Mouse (Mus musculus): ENCODE results near the gene Cldn34b2. TPM values are rescaled to one million over a fixed set of nuclear protein-coding genes. Genes with fewer than 3 reads are reported as not detected.
"Not testable (repeated sequence)": the region's sequence is repeated elsewhere in the genome, so short reads cannot be mapped to it uniquely, and the experiment has no call there.

Gene Cldn34b2
- polyA plus RNA-seq, 2 experiments, result not detected

DNA sequence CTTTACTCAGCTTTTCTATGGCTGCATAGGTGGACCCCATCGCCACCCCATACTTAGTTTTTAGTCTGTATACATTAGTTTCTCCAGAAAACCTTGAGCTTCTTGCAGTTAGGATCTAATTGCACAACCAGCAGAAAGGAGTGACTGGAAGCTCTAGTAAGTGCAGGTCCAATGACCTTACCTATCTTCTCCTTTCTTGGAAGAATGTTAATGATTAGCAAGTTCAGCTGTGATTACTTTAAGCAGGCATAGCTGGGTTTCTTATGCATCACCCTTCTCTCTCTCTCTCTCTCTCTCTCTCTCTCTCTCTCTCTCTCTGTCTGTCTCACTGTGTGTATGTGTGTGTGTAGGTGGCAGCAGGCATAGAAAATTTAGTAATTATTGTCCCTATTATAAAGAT, 23.7 kb upstream of the Cldn34b2 start:
- Histone ChIP-seq H3K36me3 (replicated peaks; ENCODE audit: control insufficient read depth, insufficient read depth, low read depth) (no peaks in the 10 kb centered on the region), H3K27ac (no peak overlapping the region), H3K4me3 (ENCODE audit: insufficient read depth in 1 of 2, low read depth in 2 of 2, low read length in 2 of 2) (no peak overlapping the region), H3K4me2 (ENCODE audit: low read depth) (no peak overlapping the region), H3K4me1 (replicated peaks; ENCODE audit: control insufficient read depth in 2 of 2, insufficient read depth in 2 of 2, low read length in 1 of 2) (no peaks in the 10 kb centered on the region), H3K9ac (replicated peaks) (no peak overlapping the region), H3K27me3 (ENCODE audit: control insufficient read depth, insufficient read depth, low read length) (no peaks in the 10 kb centered on the region), H3K9me3 (ENCODE audit: control insufficient read depth, low read length) (no peaks in the 10 kb centered on the region)
- TF ChIP-seq CTCF (IDR thresholded peaks at IDR 0.05; ENCODE audit: low read depth) (no peak), EP300 (IDR thresholded peaks at IDR 0.05; ENCODE audit: low read depth) (no peak)
- no peak for DNase-seq (ENCODE audit: low read depth in 3 of 3, low spot score in 3 of 3)
- ATAC-seq (ENCODE audit: insufficient read depth), result no peak
- 61% methylated on average over 1 of the region's 1 CpGs for WGBS (ENCODE audit: insufficient replicate concordance)

GRCm38 (mm10) chrX:155144718-155145117, 16.5 kb upstream of the Cldn34b2 start:
- ATAC-seq (ENCODE audit: insufficient read depth) (no peak), DNase-seq (ENCODE audit: low read depth in 3 of 3, low spot score in 3 of 3) (peak; percentile 0 to 3 (median 1))
- WGBS (ENCODE audit: insufficient replicate concordance), result 7% methylated on average over 3 of the region's 3 CpGs
- H3K4me2 ChIP-seq (ENCODE audit: low read depth), result no peak overlapping the region
- H3K36me3 ChIP-seq (replicated peaks; ENCODE audit: control insufficient read depth, insufficient read depth, low read depth), result no peaks in the 10 kb centered on the region
- H3K4me3 ChIP-seq (ENCODE audit: insufficient read depth in 1 of 2, low read depth in 2 of 2, low read length in 2 of 2), result no peak overlapping the region
- no peak overlapping the region for H3K9ac ChIP-seq (replicated peaks)
- H3K9me3 ChIP-seq (ENCODE audit: control insufficient read depth, low read length), result no peaks in the 10 kb centered on the region
- H3K4me1 ChIP-seq (replicated peaks; ENCODE audit: control insufficient read depth in 2 of 2, insufficient read depth in 2 of 2, low read length in 1 of 2), result no peaks in the 10 kb centered on the region
- no peaks in the 10 kb centered on the region for H3K27me3 ChIP-seq (ENCODE audit: control insufficient read depth, insufficient read depth, low read length)
- TF ChIP-seq CTCF (IDR thresholded peaks at IDR 0.05; ENCODE audit: low read depth), result peak; percentile 43
- TF ChIP-seq EP300 (IDR thresholded peaks at IDR 0.05; ENCODE audit: low read depth), result no peak
- no peak overlapping the region for H3K27ac ChIP-seq

GRCm38 (mm10) chrX:155098024-155098423, 30.2 kb downstream of the Cldn34b2 start:
- H3K27ac ChIP-seq, result no peak overlapping the region
- no peak for ATAC-seq (ENCODE audit: insufficient read depth)
- H3K9ac ChIP-seq (replicated peaks), result no peak overlapping the region
- no peak for DNase-seq (ENCODE audit: low read depth in 3 of 3, low spot score in 3 of 3)
- TF ChIP-seq EP300 (IDR thresholded peaks at IDR 0.05; ENCODE audit: low read depth) (no peak), CTCF (IDR thresholded peaks at IDR 0.05; ENCODE audit: low read depth) (no peak)
- H3K4me2 ChIP-seq (ENCODE audit: low read depth), result no peak overlapping the region
- no peak overlapping the region for H3K4me3 ChIP-seq (ENCODE audit: insufficient read depth in 1 of 2, low read depth in 2 of 2, low read length in 2 of 2)
- no peaks in the 10 kb centered on the region for H3K27me3 ChIP-seq (ENCODE audit: control insufficient read depth, insufficient read depth, low read length)
- H3K4me1 ChIP-seq (replicated peaks; ENCODE audit: control insufficient read depth in 2 of 2, insufficient read depth in 2 of 2, low read length in 1 of 2), result no peaks in the 10 kb centered on the region
- no peaks in the 10 kb centered on the region for H3K36me3 ChIP-seq (replicated peaks; ENCODE audit: control insufficient read depth, insufficient read depth, low read depth)
- no peaks in the 10 kb centered on the region for H3K9me3 ChIP-seq (ENCODE audit: control insufficient read depth, low read length)

DNA sequence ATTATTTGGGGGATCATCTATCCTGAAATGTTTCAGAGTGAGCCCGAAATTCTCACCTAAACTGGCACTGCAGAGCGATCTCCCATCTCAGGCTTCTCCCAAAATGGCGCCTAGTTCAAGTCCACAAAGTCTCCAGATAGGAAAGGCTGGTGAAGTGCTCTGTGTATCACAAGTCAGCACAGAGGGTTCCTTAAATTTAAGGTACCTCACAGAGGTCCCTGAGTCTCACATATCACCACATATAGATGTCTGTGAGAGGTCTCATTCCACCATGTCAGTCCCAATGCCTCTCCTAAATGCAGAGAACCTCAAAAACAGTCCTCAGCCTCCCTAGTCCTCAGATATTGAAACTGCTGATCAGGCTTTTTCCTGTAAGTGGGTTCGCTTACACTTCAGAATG, 34.6 kb downstream of the Cldn34b2 start, which contains the start of gene Magea2:
Magea2 (minus strand) TSS at position 101 of the 400 bp plus-strand sequence.
- not testable (repeated sequence) for H3K36me3 ChIP-seq (replicated peaks; ENCODE audit: control insufficient read depth, insufficient read depth, low read depth); H3K9me3 ChIP-seq (ENCODE audit: control insufficient read depth, low read length); ATAC-seq (ENCODE audit: insufficient read depth); H3K9ac ChIP-seq (replicated peaks); H3K4me3 ChIP-seq (ENCODE audit: insufficient read depth in 1 of 2, low read depth in 2 of 2, low read length in 2 of 2); H3K4me2 ChIP-seq (ENCODE audit: low read depth); H3K4me1 ChIP-seq (replicated peaks; ENCODE audit: control insufficient read depth in 2 of 2, insufficient read depth in 2 of 2, low read length in 1 of 2); H3K27ac ChIP-seq; DNase-seq (ENCODE audit: low read depth in 3 of 3, low spot score in 3 of 3); H3K27me3 ChIP-seq (ENCODE audit: control insufficient read depth, insufficient read depth, low read length)
- WGBS (ENCODE audit: insufficient replicate concordance), result 57% methylated on average over 3 of the region's 4 CpGs

DNA sequence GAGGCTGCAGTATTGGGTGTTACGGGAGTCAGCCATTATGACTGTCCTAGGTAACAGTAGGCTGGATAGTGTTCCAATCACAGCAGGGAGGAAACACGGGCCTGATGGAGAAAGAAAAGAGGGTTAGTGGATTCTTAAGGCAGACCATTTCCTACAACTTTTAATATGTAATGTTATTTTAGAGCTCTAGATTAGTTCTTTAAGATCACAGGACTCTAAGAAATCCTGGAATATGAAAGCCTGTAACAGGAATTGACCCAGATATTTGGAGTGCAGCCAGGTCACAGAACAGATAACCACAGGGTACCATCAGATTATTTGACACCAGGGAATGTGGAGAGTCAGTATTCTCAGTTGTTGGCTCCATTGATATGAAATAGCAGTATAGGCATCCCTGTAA, 38.5 kb downstream of the Cldn34b2 start, which contains the start of gene Magea1:
Magea1 (minus strand) TSS at position 101 of the 400 bp plus-strand sequence.
- not testable (repeated sequence) for H3K27me3 ChIP-seq (ENCODE audit: control insufficient read depth, insufficient read depth, low read length); H3K9ac ChIP-seq (replicated peaks); H3K27ac ChIP-seq; H3K4me2 ChIP-seq (ENCODE audit: low read depth); H3K4me1 ChIP-seq (replicated peaks; ENCODE audit: control insufficient read depth in 2 of 2, insufficient read depth in 2 of 2, low read length in 1 of 2); H3K9me3 ChIP-seq (ENCODE audit: control insufficient read depth, low read length); H3K4me3 ChIP-seq (ENCODE audit: insufficient read depth in 1 of 2, low read depth in 2 of 2, low read length in 2 of 2); DNase-seq (ENCODE audit: low read depth in 3 of 3, low spot score in 3 of 3); ATAC-seq (ENCODE audit: insufficient read depth); H3K36me3 ChIP-seq (replicated peaks; ENCODE audit: control insufficient read depth, insufficient read depth, low read depth)
- WGBS (ENCODE audit: insufficient replicate concordance), result 78% methylated on average over 1 of the region's 2 CpGs

Other genes starting within 250 kb of the Cldn34b2 start
- not detected in 2 replicates for gene Cldn34b1, start 238.1 kb downstream of the Cldn34b2 start, polyA plus RNA-seq (2012; rRNA removed)
- not detected in 2 replicates for gene Cldn34b1, start 238.1 kb downstream of the Cldn34b2 start, polyA plus RNA-seq (2014; fragmentation: Nextera tagmentation; extraction: Ambion mirVana)
- not detected in 2 replicates for gene Magea6, start 192.4 kb downstream of the Cldn34b2 start, polyA plus RNA-seq (2012; rRNA removed)
- not detected in 2 replicates for gene Magea6, start 192.4 kb downstream of the Cldn34b2 start, polyA plus RNA-seq (2014; fragmentation: Nextera tagmentation; extraction: Ambion mirVana)
- not detected in 2 replicates for gene Magea3, start 178.9 kb downstream of the Cldn34b2 start, polyA plus RNA-seq (2012; rRNA removed)
- gene Magea3, start 178.9 kb downstream of the Cldn34b2 start, polyA plus RNA-seq (2014; fragmentation: Nextera tagmentation; extraction: Ambion mirVana), result not detected in 2 replicates
- not detected in 2 replicates for gene Magea8, start 132.6 kb downstream of the Cldn34b2 start, polyA plus RNA-seq (2012; rRNA removed)
- gene Magea8, start 132.6 kb downstream of the Cldn34b2 start, polyA plus RNA-seq (2014; fragmentation: Nextera tagmentation; extraction: Ambion mirVana), result not detected in 2 replicates
- not detected in 2 replicates for gene Magea5, start 65.3 kb downstream of the Cldn34b2 start, polyA plus RNA-seq (2012; rRNA removed)
- not detected in 2 replicates for gene Magea5, start 65.3 kb downstream of the Cldn34b2 start, polyA plus RNA-seq (2014; fragmentation: Nextera tagmentation; extraction: Ambion mirVana)
- not detected in 2 replicates for gene Magea1, start 38.6 kb downstream of the Cldn34b2 start, polyA plus RNA-seq (2012; rRNA removed)
- not detected in 2 replicates for gene Magea1, start 38.6 kb downstream of the Cldn34b2 start, polyA plus RNA-seq (2014; fragmentation: Nextera tagmentation; extraction: Ambion mirVana)
- not detected in 2 replicates for gene Magea2, start 34.7 kb downstream of the Cldn34b2 start, polyA plus RNA-seq (2012; rRNA removed)
- gene Magea2, start 34.7 kb downstream of the Cldn34b2 start, polyA plus RNA-seq (2014; fragmentation: Nextera tagmentation; extraction: Ambion mirVana), result not detected in 2 replicates
- gene Sat1, start 88.0 kb upstream of the Cldn34b2 start, polyA plus RNA-seq (2012; rRNA removed), result 22.6 and 39.2 TPM in 2 replicates
- gene Sat1, start 88.0 kb upstream of the Cldn34b2 start, polyA plus RNA-seq (2014; fragmentation: Nextera tagmentation; extraction: Ambion mirVana), result 94.8 and 98.5 TPM in 2 replicates
- gene Acot9, start 134.0 kb upstream of the Cldn34b2 start, polyA plus RNA-seq (2012; rRNA removed), result 3.2 and 5.9 TPM in 2 replicates
- 11.4 and 12.9 TPM in 2 replicates for gene Acot9, start 134.0 kb upstream of the Cldn34b2 start, polyA plus RNA-seq (2014; fragmentation: Nextera tagmentation; extraction: Ambion mirVana)
- 75.7 and 84.2 TPM in 2 replicates for gene Prdx4, start 212.3 kb upstream of the Cldn34b2 start, polyA plus RNA-seq (2012; rRNA removed)
- gene Prdx4, start 212.3 kb upstream of the Cldn34b2 start, polyA plus RNA-seq (2014; fragmentation: Nextera tagmentation; extraction: Ambion mirVana), result 177 and 181 TPM in 2 replicates